Mouse (Mus musculus) Patski (cell line): ENCODE data around the gene Sf3b5. TPM values are rescaled to one million over a fixed set of nuclear protein-coding genes. Genes with fewer than 3 reads are reported as not detected.
"Not testable (repeated sequence)": the region's sequence is repeated elsewhere in the genome, so short reads cannot be mapped to it uniquely, and the experiment has no call there.

Experiments used
- ATAC-seq: fragments of 100-300 bp; one replicate; pipeline ENCODE4 v1.8.0; 2021
- CTCF ChIA-PET: fragments of 350-600 bp; sonication (Branson Sonifier 250); formaldehyde crosslinking; loops from one replicate; lab custom pipeline; 2022; ENCODE audit warnings: inconsistent platforms; lab: Charles Lee
- POLR2A ChIA-PET: fragments of 350-600 bp; sonication (Branson Sonifier 250); formaldehyde crosslinking; loops from one replicate; lab custom pipeline; 2022; ENCODE audit warnings: antibody characterized with exemption, inconsistent platforms; lab: Charles Lee
- DNase-seq: peaks from one replicate; pipeline ENCODE4 v3.0.0-alpha.2; 2011; ENCODE audit warnings: low read depth, low spot score
- H3K27me3 ChIP-seq: fragments of 371-371 bp; one replicate; pipeline ENCODE4 v1.5.1; 2021
- CTCF ChIP-seq: fragments of 100-300 bp; IDR thresholded peaks from one replicate; pipeline ENCODE4 v1.5.1; 2021
- in situ Hi-C: fragments of 300-500 bp; cut with MboI; formaldehyde crosslinking; loops from 3 replicates; pipeline ENCODE4 v1.11.1; 2018; ENCODE audit warnings: low pct_unique_long_range_greater_than_20kb, mixed read lengths
- polyA plus RNA-seq: library from polyadenylated mRNA; unstranded; gene quantifications from one replicate; pipeline ENCODE4 v1.2.3, GENCODE M21; 2021

Sf3b5 gene
- polyA plus RNA-seq, 1 experiment from 2014 or later = 17.3 TPM

DNA sequence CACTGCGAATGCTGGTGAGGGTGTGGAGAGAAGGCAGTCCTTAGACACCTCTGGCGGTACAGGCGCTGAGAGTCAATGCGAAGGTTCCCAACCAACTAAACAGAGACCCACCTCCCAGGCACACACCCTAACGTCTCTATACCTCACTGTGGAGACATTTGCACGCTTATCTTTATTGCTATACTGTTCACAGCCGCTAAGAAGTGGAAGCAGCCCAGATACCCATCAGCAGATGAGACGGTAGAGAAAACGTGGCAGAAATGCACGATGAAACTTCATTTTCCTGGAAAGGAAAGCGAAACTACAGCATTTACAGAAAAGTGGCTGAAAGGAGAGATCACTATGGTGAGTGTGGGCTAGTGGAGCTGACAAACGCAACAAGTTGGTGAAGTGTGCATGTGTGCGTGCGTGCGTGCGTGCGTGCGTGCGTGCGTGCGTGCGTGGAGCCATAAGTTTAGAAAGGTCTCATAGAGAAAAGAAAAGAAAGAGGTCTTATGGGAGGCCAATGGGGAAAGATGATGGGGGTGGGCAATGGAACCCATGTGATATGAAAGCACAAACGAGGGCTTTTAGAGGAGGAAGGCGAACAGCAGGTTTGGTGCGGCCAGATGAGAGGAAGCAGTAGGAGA, 11.6 kb upstream of the Sf3b5 start:
- ChIA-PET POLR2A (no interaction called here), CTCF (interaction anchor here (0.8 kb wide), 1 partner anchor 70 kb away, joined by 3 read pairs; no protein-coding TSS in a partner anchor)
- TF ChIP-seq CTCF = no peak
- in situ Hi-C loops = loop anchor here (25.0 kb wide), 2 partner anchors 981 to 1531 kb away; no protein-coding TSS in a partner anchor
- no peak for ATAC-seq
- no peak for DNase-seq
- no peaks in the 10 kb centered on the region for H3K27me3 ChIP-seq

DNA sequence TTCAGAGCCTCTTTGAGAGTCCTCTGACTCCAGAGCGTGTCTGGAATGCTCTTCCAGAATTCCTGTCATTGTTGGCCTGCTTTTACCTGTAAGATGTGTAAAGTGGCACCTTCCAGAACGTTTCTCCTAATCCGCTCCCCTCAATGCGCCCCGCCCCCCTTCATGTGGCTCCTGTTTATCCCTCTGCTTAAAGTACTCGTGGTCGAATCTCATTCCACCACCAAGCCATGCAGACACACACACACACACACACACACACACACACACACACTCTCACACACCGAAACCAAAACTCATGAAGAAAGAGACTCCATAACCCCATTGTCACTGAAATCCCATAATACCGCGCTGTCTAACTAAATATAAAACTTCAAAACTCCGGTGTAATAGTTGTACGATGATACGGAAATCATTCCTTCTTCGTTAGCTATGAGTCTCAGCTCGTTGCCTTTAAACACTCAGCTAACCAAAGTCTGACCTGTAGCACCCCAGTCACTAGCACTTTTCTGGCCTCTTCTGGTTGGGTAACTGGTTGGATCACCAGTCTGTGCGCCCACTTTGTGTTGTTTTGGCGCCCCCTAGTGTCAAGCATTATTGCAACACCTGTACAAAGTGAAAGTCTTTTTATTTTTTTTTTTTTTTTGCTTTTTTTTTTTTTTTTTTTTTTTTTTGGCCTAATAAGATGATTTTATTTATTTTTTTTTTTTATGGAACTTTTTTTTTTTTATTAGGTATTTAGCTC, 8.2 kb upstream of the Sf3b5 start:
- in situ Hi-C loops = loop anchor here (5.0 to 25.0 kb wide), 3 partner anchors 130 to 1535 kb away; partner anchors contain the start of gene Utrn
- ChIA-PET POLR2A (interaction anchor here (0.6 to 0.7 kb wide), 7 partner anchors 36 to 988 kb away, joined by 4 to 7 read pairs (median 4); no protein-coding TSS in a partner anchor), CTCF (interaction anchor here (0.6 to 2.0 kb wide), 17 partner anchors 9 to 1008 kb away, joined by 3 to 9 read pairs (median 4); no protein-coding TSS in a partner anchor)
- peak; percentile 76 for TF ChIP-seq CTCF
- DNase-seq (peak; percentile 31), ATAC-seq (peak; percentile 76)
- no peaks in the 10 kb centered on the region for H3K27me3 ChIP-seq

DNA sequence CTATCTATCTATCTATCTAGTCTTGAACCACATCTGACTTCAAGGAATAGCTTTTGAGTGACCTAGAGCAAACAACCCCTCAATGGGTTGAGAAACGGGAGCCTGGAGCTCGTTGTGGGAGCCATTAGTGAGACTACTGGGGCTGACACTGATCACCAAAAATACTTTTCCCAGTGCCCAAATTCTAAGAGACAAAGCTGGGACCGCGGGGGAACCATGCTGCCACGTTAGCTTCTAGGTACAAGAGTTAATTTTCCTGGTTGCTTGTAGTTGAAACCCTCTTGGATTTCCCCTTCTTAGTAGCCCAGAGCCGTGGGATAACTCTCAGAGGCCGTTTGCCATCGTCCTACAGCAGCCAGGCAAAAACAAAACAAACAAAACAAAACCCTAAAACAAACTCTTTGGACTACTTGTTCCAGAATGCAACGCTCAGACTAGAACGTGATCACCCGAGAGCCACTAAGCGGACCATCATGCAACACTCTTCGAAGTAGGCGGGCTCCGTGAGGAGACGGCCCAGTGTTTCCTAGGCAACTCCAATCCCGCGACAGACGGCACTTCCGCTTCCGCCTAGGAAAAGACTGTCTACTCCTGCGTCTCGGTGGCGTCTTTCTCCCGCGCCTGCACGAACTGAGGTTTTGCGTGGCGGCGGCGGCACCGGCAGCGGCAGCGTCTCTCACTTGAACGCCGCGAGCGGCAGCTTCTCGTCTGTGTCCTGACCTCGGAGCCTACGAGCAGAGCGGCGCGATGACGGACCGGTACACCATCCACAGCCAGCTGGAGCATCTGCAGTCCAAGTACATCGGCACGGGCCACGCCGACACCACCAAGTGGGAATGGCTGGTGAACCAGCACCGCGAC, 3.0 kb downstream of the Sf3b5 start:
- CTCF ChIA-PET = interaction anchor here (1.6 kb wide), 1 partner anchor 11 kb away, joined by 4 read pairs; no protein-coding TSS in a partner anchor
- in situ Hi-C loops = loop anchor here (5.0 kb wide), 2 partner anchors 86 to 316 kb away; no protein-coding TSS in a partner anchor
- DNase-seq = peak; percentile 87
- TF ChIP-seq CTCF = no peak
- H3K27me3 ChIP-seq = no peaks in the 10 kb centered on the region
- peak; percentile 99 for ATAC-seq
- POLR2A ChIA-PET = no interaction called here

DNA sequence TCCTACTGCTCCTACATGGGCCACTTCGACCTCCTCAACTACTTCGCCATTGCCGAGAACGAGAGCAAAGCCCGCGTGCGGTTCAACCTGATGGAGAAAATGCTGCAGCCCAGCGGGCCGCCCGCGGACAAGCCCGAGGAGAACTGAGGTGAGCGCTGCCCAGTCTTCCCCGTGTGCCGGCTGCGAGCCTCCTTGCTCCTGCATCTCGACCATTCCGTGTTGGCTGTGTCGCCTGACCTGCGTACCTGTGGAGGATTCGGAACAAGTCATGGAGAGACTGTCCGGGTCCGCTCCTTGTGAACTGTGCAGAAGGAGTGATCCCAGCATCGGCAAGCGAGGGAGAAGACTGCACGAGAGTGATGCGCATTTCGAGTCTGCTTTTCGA, 3.6 kb downstream of the Sf3b5 start:
- no peaks in the 10 kb centered on the region for H3K27me3 ChIP-seq
- CTCF ChIA-PET = no interaction called here
- DNase-seq = no peak
- ATAC-seq = peak; percentile 37
- POLR2A ChIA-PET = no interaction called here
- in situ Hi-C loops = loop anchor here (5.0 kb wide), 2 partner anchors 86 to 316 kb away; no protein-coding TSS in a partner anchor
- TF ChIP-seq CTCF = no peak

DNA sequence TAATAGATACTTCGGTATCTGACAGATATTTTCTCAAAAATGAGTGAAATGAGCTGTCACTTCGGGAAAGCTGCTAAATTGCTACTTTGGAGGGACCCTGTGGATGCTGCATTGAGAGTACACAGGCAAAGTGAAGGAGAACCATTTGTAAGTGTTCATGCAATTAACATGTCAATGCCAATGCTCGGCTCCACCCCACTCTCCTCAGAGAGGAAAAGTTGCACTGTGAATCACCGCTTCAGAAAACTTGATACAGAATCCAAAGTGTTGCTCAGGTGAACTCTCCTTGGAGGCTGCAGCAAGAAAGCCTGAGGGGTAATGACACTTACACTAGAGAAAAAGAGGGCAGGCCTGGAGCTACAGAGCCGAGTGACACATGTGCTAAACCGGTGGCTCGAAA, 8.9 kb downstream of the Sf3b5 start:
- no peaks in the 10 kb centered on the region for H3K27me3 ChIP-seq
- DNase-seq = no peak
- ATAC-seq = no peak
- no peak for TF ChIP-seq CTCF
- CTCF ChIA-PET = interaction anchor here (1.1 kb wide), 1 partner anchor 426 kb away, joined by 3 read pairs; no protein-coding TSS in a partner anchor
- in situ Hi-C loops = no loop called here
- POLR2A ChIA-PET = no interaction called here

DNA sequence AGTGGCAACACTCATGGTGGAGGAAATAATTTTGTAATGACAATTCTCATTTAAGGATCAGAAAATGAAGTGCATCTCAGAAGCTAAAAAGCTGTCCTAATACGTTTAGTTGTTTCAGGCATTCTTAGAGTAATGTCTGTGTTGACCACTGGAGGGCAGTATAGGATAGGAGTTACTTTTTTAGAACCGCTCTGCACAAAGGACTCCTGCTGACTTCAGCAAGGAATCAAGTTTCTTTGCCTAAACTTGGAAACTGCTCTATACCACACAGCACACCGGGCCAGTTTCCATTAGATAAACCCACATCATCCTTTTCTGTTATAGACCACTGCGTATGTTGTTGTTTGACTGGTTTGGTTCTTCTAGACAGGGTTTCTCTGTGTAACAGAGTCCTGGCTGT, 11.4 kb downstream of the Sf3b5 start:
- CTCF ChIA-PET = interaction anchor here (0.6 to 1.4 kb wide), 4 partner anchors 18 to 773 kb away, joined by 3 read pairs; no protein-coding TSS in a partner anchor
- TF ChIP-seq CTCF = peak; percentile 61
- DNase-seq = peak; percentile 10
- in situ Hi-C loops = loop anchor here (5.0 kb wide), 1 partner anchor 1371 kb away; no protein-coding TSS in a partner anchor
- POLR2A ChIA-PET = no interaction called here
- no peaks in the 10 kb centered on the region for H3K27me3 ChIP-seq
- peak; percentile 56 for ATAC-seq

DNA sequence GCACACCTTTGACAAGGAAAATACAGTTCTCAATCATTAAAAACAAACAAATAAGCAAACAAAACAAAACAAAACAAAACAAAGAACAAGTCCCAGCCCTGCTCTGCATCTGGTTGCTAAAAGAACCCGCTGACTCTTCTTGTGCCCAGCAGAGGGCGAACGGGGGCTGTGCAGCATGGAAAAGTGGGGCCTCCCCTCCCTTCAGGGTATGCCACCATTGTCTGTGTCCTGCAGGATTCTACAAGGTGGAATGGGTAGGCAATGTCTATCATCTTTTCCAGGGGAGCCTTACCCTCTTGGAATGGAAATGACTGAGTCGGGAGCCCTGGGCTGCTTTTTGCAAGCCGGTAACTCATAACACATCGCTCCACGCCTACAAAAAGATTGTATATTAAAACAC, 13.4 kb downstream of the Sf3b5 start:
- ChIA-PET POLR2A (no interaction called here), CTCF (interaction anchor here (0.8 to 1.4 kb wide), 4 partner anchors 11 to 415 kb away, joined by 3 to 4 read pairs (median 4); no protein-coding TSS in a partner anchor)
- no peaks in the 10 kb centered on the region for H3K27me3 ChIP-seq
- no peak for ATAC-seq
- in situ Hi-C loops = loop anchor here (5.0 kb wide), 1 partner anchor 1369 kb away; no protein-coding TSS in a partner anchor
- TF ChIP-seq CTCF = peak; percentile 81
- no peak for DNase-seq

DNA sequence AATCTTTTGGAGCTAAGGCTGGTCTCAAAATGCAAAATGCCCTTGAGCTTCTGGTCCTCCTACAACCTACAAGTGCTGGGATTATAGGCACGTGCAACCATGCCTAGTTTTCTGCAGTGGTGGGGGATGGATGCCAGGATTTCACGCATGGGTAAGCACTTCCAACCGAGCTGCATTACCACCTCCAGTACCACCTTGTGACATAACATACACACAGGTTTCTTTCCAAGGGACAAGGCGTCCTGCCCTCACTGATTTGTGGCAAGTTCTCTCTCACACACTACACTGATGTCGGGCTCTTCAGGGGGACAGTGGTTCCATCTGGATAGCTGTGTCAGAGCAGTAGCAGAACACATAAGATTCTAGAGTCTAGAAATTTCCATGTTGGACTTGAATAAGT, 13.9 kb downstream of the Sf3b5 start:
- DNase-seq (no peak), ATAC-seq (no peak)
- TF ChIP-seq CTCF = no peak
- in situ Hi-C loops = loop anchor here (5.0 kb wide), 1 partner anchor 1368 kb away; no protein-coding TSS in a partner anchor
- H3K27me3 ChIP-seq = peaks cover under 1% of the 10 kb centered on the region
- POLR2A ChIA-PET = no interaction called here
- CTCF ChIA-PET = interaction anchor here (0.6 to 1.4 kb wide), 6 partner anchors 11 to 414 kb away, joined by 3 to 4 read pairs (median 3); no protein-coding TSS in a partner anchor

DNA sequence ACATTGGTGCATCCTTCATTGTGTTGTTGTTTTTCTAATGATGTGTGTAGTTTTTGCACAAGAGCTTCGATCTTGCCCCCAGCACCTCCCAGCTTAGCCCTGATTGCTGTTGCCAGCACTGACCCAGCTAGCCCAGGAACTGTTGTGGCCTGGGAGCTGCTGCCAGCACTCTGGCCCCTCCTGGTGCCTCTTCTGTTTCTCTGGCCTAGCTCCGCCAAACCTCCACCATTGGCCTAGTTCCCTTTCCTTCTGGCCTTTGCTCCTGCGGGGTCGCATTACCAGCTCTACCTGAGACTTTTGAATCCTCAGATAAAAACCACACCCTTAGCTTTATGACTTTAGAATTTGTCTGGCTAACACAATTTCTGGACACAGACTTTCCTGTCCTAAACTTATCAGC, 17.0 kb downstream of the Sf3b5 start:
- POLR2A ChIA-PET = no interaction called here
- no peak for TF ChIP-seq CTCF
- no peak for ATAC-seq

DNA sequence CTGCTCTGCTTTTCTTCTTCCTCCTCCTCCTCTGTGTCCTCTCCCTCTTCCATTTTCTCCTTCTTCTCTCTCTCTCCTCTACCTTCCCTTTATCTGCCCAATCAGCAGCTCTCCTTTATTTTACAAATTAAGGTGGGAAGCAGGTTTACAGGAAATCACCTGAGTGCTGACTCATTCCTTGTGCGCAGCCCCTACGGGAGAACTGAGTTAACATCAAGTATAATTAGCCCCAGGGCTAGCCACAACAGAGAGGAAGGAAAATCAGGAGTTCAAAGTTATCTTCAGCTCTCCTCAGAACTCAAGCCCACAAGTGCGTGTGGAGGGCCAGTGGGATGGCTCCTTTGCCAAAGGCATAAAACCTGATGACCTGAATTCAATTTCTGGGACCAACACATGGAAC, 18.8 kb downstream of the Sf3b5 start:
- DNase-seq, ATAC-seq, CTCF ChIA-PET: not testable (repeated sequence)
- in situ Hi-C loops = loop anchor here (5.0 kb wide), 2 partner anchors 58 to 398 kb away; no protein-coding TSS in a partner anchor
- POLR2A ChIA-PET = interaction anchor here (0.6 kb wide), 1 partner anchor 218 kb away, joined by 3 read pairs; no protein-coding TSS in a partner anchor
- H3K27me3 ChIP-seq = peaks cover 14% of the 10 kb centered on the region

More for the DNA sequence above, 17.0 kb downstream of the Sf3b5 start:
- no peak for DNase-seq
- CTCF ChIA-PET = no interaction called here
- H3K27me3 ChIP-seq = peaks cover 7% of the 10 kb centered on the region
- in situ Hi-C loops = loop anchor here (5.0 kb wide), 2 partner anchors 60 to 400 kb away; no protein-coding TSS in a partner anchor
